Mouse (Mus musculus) thymus, adult 18-20 months (tissue): Measurements from ENCODE around the gene Sh3bp5.
"Not testable (repeated sequence)": the region's sequence is repeated elsewhere in the genome, so short reads cannot be mapped to it uniquely, and the experiment has no call there.

Experiments
- DNase-seq, 2 experiments: peaks; one replicate each; pipeline ENCODE4 v3.0.0; 2022; ENCODE audit warnings: mixed read lengths in 2 of 2

The Sh3bp5 gene

DNA sequence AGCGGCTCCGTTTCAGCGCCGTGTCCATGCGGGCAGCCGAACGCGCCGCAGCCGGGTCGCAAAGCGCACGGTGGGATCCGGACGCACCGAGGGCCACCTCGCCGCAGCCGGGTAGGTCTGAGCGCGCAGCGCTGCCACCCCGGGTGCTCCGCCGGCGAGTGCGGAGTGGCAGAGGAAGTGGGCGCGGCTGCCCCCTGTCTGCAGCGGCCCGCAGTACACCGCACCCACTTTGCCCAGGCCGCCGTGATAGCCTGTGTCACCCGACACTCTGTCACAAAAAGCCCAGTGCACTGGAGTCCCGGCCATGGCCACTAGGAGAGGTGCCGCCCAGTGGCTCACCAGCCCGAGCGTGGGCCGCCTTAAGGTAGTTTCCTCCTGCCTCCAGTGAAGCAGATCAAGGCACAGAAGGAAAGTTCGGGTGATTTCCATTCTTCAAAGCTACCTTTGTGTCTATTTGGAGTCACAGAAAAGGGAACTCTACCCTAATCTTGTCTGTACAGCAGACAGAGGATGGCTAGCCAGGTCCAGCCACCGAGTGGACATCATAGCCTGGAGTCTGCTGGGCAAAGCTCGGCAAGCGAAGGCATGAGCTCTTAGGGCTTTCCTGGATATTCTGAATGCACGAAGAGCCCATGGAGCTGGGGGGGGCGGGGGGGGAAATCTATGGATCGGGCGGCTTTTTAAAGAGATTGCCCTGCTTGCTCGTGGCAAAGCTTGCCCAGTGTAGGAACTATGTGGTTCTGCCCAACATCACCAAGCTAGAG is at the start of gene Sh3bp5:
Gene Sh3bp5, minus strand, starts transcription at position 149 of the 764 bp plus-strand sequence.
- peak; percentile 85 to 86 for DNase-seq

GRCm38 (mm10) chr14:31482417-31482816 is 46.5 kb upstream of the Sh3bp5 start:
- no peak for DNase-seq

DNA sequence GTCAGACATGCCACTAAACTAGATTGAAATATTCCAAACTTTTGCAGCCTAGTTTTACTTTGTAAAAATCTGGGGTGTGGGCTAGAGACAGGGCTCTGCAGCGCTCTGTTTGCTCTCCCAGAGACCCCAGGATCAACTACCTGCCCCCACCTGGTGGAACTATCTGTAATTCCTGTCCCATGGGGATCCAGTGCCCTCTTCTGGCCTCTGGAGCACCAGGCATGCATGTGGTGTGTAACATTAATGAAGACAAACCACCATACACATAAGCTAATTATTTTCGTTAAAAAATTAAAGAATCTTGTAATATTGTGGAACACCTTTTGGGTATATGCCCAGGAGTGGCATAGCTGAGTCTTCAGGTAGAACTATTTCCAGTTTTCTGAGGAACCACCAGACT is 37.4 kb upstream of the Sh3bp5 start:
- DNase-seq, result no peak

- DNase-seq, result peak in 1 of 2 experiments; percentile 22
Measured at GRCm38 (mm10) chr14:31472451-31473061, 36.7 kb upstream of the Sh3bp5 start.

- no peak for DNase-seq
Measured at GRCm38 (mm10) chr14:31469711-31470110, 33.8 kb upstream of the Sh3bp5 start.

DNA sequence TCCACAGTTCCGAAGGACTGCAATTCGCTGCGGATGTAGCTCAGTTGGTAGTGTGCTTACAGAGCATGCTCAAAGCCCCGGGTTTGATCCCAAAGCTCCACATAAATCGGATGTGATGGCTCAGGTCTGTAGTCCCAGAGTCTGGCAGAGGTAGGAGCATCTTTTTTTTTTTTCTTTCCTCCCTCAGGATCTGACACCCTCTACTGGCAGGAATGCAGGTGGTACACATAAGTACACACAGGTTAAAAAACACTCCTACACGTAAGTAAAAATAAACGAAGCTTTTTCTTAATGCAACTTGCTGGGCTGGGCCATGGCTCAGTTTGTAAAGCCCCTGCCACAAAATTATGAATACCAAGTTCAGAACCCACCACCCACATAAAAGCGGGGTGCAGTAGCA is 28.3 kb upstream of the Sh3bp5 start:
- no peak for DNase-seq

GRCm38 (mm10) chr14:31462886-31463285 is 27.0 kb upstream of the Sh3bp5 start:
- no peak for DNase-seq

- not testable (repeated sequence) for DNase-seq
Measured at GRCm38 (mm10) chr14:31462226-31462625, 26.3 kb upstream of the Sh3bp5 start.

DNA sequence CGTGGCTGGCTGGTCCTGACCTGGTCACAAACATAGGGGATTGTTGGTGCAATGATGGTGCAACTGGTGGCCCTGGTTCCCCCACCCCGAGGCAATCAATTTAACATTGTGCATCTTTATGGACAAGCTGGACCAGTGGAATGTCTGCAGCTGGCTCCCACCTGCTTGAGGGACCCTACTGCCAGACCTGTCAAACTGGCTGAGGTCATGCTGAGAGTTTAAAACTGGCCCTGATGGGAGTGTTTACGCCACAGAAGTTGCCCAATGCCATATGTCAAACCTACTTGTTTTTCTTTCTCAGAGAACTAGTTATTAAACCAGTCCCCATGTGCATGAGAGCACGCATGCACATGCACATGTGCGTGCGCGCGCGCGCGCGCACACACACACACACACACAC is 22.1 kb upstream of the Sh3bp5 start:
- DNase-seq, result no peak

- no peak for DNase-seq
Measured at GRCm38 (mm10) chr14:31456064-31456721, 20.3 kb upstream of the Sh3bp5 start.

GRCm38 (mm10) chr14:31454849-31455566 is 19.1 kb upstream of the Sh3bp5 start:
- DNase-seq, result no peak

DNA sequence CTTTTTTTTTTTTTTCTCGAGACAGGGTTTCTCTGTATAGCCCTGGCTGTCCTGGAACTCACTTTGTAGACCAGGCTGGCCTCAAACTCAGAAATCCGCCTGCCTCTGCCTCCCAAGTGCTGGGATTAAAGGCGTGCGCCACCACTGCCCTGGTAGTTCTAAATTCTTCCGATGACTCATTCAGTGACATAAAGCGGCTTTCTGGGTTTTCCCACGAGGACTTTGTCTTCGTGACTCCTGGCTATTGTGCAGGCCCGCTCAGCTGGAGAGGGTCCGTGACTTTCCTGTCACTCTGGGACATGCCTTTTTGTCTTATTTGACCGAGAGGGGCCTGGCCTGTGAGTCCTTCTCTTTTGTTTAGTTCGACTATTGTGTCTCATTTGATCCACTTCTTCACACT is 18.1 kb upstream of the Sh3bp5 start:
- not testable (repeated sequence) for DNase-seq

GRCm38 (mm10) chr14:31448994-31449393 is 13.1 kb upstream of the Sh3bp5 start:
- no peak for DNase-seq

GRCm38 (mm10) chr14:31443616-31444015 is 7.7 kb upstream of the Sh3bp5 start:
- no peak for DNase-seq

GRCm38 (mm10) chr14:31440725-31441124 is 4.8 kb upstream of the Sh3bp5 start:
- no peak for DNase-seq

DNA sequence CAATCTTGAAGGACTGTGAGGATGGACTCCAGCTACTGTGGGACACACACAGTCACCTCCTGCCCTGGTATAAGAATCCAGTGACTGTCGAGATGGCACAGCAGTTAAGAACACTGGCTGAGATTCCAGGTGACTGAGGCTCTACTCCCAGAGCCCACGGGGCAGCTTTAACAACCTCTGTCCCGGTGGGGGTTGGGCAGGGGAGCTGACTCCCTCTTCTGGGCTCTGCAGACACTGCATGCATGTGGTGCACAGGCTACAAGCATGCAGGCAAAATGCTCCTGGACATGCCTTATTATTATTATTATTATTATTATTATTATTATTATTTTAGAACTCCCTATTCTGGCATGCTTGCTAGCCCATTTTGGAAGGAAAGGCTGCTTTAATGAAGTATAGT is 4.4 kb upstream of the Sh3bp5 start:
- no peak for DNase-seq

- DNase-seq, result no peak
Measured at GRCm38 (mm10) chr14:31439279-31439678, 3.4 kb upstream of the Sh3bp5 start.

DNA sequence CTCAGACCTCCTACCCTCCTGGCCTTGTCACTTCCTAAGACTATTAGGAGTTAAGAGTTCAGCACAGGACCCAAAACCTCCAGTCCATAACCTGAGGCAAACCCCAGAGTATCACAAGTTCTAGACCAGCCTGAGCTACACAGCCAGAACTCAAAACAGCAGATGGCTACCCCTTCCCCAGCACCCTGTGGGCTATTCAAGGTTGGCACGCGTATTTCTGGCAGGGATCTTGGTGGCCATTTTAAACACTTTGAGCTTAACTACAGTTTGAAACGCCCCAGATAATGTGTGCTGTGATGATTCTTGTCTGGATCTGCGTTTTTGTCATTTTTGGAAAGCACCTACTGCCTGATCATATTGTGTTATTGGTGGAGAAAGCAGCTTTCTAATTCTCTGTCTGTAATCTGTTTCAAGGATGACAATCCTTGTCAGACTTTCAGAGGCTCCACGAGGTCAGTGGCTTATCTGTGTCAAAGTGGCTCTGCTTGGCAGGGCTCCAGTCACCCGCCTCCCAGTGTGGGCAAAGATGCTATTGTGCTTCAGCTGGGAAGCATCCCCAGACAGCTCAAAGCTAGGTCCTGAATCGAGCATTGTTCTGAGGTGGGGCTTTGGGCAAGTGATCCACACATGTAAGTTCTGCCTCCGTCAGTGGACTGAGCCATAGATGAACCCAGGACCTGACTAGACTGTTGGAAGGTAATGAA is 2.1 kb upstream of the Sh3bp5 start:
- no peak for DNase-seq

DNA sequence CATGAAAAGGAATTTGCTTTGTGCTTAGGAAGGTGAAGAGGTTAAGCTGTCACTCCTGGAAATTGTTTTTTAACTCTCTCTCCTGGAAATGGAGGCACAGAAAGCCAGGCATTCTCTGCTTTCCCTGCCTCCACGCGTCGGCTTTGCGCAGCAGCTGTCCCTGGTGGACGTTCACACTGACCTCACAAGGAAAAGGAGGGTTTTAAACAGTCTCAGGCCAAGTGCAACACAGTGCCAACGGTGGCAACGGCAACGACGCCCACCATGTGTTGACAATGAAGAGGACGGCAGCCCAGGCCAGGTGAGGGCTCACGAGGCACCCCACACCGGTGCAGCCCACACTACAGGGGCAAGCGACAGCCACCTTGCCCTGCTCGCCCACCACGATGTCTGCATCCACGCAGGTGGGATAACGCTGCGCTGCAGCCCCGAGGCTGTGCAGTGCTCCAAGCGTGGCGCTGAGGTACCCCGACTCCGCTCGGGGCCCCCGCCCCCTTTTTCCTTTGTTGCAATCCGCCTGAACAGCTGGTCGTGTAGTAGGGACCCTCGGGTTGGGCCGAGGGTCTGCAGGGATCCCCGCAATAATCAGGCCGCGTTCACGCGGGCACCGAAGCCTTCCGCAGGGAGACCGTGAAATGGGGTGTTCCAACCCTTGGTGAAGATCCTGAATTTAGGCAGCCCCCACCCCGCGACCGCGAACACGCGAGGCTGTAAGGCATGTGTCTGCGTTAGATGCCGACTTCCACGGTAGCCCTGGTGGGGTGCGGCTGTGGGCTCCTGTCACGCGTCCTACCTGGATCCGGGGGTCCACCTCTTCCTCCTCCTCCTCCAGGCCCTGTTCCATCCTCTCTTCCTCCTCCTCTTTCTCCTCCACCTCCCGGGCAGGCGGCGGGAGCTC is 611 bp downstream of the Sh3bp5 start:
- peak; percentile 17 to 53 for DNase-seq

- DNase-seq, result no peak
Measured at GRCm38 (mm10) chr14:31434426-31434825, 1.5 kb downstream of the Sh3bp5 start.

- no peak for DNase-seq
Measured at GRCm38 (mm10) chr14:31433851-31434360, 2.0 kb downstream of the Sh3bp5 start.
